In genomic region chr16:31499681-31500310, GRCm38 (mm10) we compare ENCODE assay signal across 10 mouse cellular contexts.
DNase-seq lines count a peak whose midpoint lies in the region; ATAC-seq and TF ChIP-seq lines count a peak whose summit lies in the region.
"Had no signal": no experiment of that assay in that cellular context is flagged by ENCODE, and none has a peak within 500 bp of the region (broad histone marks: within the 10 kb centered on the region; RNA-seq: fewer than 3 reads in every experiment).

No protein-coding gene starts in this region.

- peaks cover 48% of the 10 kb centered on the region for H3K4me1 ChIP-seq in heart, embryonic 10.5 days
- peaks cover 46% of the 10 kb centered on the region for H3K4me1 ChIP-seq in neural tube, embryonic 15.5 days
- peaks cover 24% of the 10 kb centered on the region for H3K4me1 ChIP-seq in cerebellum, adult 2 months (ENCODE audit: control insufficient read depth, insufficient read depth, low read length)

- 50% methylated on average over 11 of the region's 11 CpGs for WGBS in heart, embryonic 10.5 days
- WGBS in neural tube, embryonic 15.5 days, result 42% methylated on average over 11 of the region's 11 CpGs
- WGBS in cerebellum, adult 2 months, result 65% methylated on average over 11 of the region's 11 CpGs

- H3K27me3 ChIP-seq in heart, embryonic 10.5 days (ENCODE audit: insufficient read depth, poor library complexity, severe bottlenecking), result no peaks in the 10 kb centered on the region
- 0 out of 2 replicates have a peak, but pooled peaks cover 7% of the 10 kb centered on the region for H3K27me3 ChIP-seq in neural tube, embryonic 15.5 days (replicated peaks)
- H3K27me3 ChIP-seq in cerebellum, adult 2 months (ENCODE audit: control insufficient read depth, insufficient read depth, low read length), result no peaks in the 10 kb centered on the region

- H3K4me3 ChIP-seq in heart, embryonic 10.5 days, result no peak overlapping the region
- H3K4me3 ChIP-seq in neural tube, embryonic 15.5 days (replicated peaks), result no peak overlapping the region
- H3K4me3 ChIP-seq in cerebellum, adult 2 months (replicated peaks; ENCODE audit: insufficient read depth, low read depth, low read length), result no peak overlapping the region

- H3K9ac ChIP-seq in neural tube, embryonic 15.5 days (replicated peaks), result 0 out of 2 replicates have a peak overlapping the region, but pooled peaks have one; percentile 1
- H3K9ac ChIP-seq: lung, embryonic 14.5 days had no signal

- H3K4me2 ChIP-seq in neural tube, embryonic 15.5 days, result no peak overlapping the region
- H3K4me2 ChIP-seq: lung, embryonic 14.5 days had no signal

- no peak for DNase-seq in heart, embryonic 10.5 days (ENCODE audit: low spot score)
- no peak for DNase-seq in heart, adult 8-10 months (ENCODE audit: low spot score)
- DNase-seq in frontal cortex, adult 2 months (ENCODE audit: extremely low spot score in 1 of 2, low spot score in 1 of 2), result peak; percentile 69 to 75
- DNase-seq in layer of hippocampus, postnatal 36 days, result peak; percentile 55 to 69
- DNase-seq in heart, adult 18-20 months, result no peak
- no peak for DNase-seq in thymus, postnatal 14 days
- DNase-seq in cerebellum, adult 2 months, result no peak
- DNase-seq: kidney, postnatal 14 days had no signal

- 0 out of 2 replicates have a peak overlapping the region, but pooled peaks have one; percentile 36 for H3K27ac ChIP-seq in heart, embryonic 10.5 days
- H3K27ac ChIP-seq in neural tube, embryonic 15.5 days (replicated peaks), result peak overlapping the region; percentile 56
- no peak overlapping the region for H3K27ac ChIP-seq in cerebellum, adult 2 months (ENCODE audit: insufficient read depth, low read length)

- H3K36me3 ChIP-seq in heart, embryonic 10.5 days, result no peaks in the 10 kb centered on the region
- no peaks in the 10 kb centered on the region for H3K36me3 ChIP-seq in neural tube, embryonic 15.5 days

- TF ChIP-seq CTCF in cerebellum, adult 2 months (IDR thresholded peaks at IDR 0.05; ENCODE audit: borderline replicate concordance, insufficient read depth, low read depth, low read length), result no peak

- TF ChIP-seq POLR2A in cerebellum, adult 2 months (IDR thresholded peaks at IDR 0.05; ENCODE audit: borderline replicate concordance, insufficient read depth, low read length), result no peak

- peak; percentile 32; the same call in 1 of the 2 replicates for ATAC-seq in neural tube, embryonic 15.5 days (ENCODE audit: low FRiP score)

- H3K9me3 ChIP-seq in heart, embryonic 10.5 days, result no peaks in the 10 kb centered on the region
- H3K9me3 ChIP-seq in neural tube, embryonic 15.5 days (replicated peaks), result no peaks in the 10 kb centered on the region

Comparison
In these comparisons a context has a peak if more than half of its experiments do, and no peak if none do; other contexts are left out.
1. DNase-seq: peak in frontal cortex, adult 2 months (2 of 2) and layer of hippocampus, postnatal 36 days (2 of 2); none in heart, embryonic 10.5 days (single experiment), heart, adult 8-10 months (single experiment), heart, adult 18-20 months (0 of 2), thymus, postnatal 14 days (single experiment) and cerebellum, adult 2 months (0 of 2).